Mouse (Mus musculus) MN1 (cell line): ENCODE results near the gene Cmklr1.

Experiments used
- DNase-seq: peaks from one replicate; pipeline ENCODE4 v3.0.0-alpha.2; 2016; ENCODE audit warnings: low spot score

Cmklr1 gene

DNA sequence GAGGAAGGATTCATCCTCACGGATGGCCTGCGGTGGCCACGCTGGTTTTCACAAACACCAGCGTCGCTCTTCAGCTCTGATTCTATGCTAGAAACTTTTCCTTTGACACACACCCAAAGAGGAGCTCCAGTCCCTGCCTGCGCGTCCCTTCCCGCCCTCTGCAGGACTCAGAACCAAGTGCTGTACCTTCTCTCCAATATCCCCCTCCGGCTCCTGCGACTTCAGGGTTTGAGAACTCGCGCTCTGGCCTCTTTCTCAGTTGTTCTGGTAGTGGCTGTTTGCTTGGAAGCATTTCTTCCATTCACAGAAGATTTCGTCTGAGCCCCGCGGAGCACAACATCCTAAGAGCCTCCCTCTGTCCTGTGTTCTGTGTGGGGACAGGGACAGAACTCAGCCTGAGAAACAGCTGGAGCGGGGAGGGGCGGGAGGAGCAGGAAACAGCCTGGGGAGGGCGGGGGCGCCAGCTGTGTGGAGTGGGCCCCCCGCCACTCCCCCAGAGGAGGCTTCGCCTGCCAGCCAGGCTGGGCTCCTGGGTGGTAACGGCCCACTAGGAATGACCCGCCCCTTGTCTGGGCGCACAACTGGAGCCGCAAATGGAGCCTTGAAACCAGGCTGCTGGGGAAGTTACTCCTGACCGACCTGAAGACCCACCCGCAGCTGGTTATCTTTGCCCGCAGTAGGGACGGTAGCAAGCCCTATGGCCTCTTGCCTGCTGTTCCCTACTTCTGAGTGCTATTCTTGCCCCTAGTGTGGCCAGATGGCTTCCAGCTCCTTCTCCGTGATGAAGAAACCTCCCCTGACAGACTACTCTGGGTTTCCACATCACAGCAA is at the start of gene Cmklr1:
Cmklr1 (minus strand) TSS at position 392 of the 831 bp plus-strand sequence.
- peak; percentile 44 for DNase-seq

DNA sequence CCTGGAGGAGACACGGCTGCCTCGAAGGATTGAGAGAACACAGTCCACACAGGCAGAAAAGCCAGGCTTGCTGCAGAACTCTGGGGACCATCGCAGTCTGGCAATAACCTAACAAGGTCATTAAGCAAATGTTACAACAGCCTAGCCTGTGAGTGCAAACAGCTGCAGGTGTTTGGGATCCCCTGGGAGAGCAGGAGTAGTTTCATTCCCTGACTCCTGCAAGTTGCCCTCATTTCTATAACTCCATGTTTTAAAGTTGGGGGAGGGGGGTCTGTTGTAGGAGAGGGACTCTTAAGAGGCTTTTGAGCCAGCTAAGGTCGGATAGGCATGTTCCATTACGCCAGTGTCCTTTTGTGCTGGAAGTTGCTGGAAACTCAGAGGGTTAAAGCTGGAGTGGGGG is 44.2 kb upstream of the Cmklr1 start:
- peak; percentile 86 for DNase-seq

DNA sequence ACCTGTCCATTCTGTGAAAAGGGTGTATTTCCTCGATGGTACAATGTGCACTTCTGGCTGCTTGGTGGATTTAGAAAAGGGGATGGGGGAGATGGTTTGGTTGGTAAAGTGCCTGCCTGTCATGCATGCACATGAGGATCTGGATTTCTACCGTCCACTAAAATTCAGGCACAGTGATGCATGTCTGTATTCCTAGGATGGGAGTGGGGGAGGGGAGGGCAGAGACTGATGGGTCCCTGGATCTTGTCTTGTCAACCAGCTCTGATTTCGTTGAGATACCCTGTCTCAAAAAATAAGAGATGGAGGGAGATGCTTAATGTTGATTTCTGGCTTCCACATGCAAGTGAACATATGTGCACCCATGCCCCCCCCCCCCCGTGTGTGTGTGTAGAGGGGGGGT is 43.8 kb upstream of the Cmklr1 start:
- peak; percentile 70 for DNase-seq

DNA sequence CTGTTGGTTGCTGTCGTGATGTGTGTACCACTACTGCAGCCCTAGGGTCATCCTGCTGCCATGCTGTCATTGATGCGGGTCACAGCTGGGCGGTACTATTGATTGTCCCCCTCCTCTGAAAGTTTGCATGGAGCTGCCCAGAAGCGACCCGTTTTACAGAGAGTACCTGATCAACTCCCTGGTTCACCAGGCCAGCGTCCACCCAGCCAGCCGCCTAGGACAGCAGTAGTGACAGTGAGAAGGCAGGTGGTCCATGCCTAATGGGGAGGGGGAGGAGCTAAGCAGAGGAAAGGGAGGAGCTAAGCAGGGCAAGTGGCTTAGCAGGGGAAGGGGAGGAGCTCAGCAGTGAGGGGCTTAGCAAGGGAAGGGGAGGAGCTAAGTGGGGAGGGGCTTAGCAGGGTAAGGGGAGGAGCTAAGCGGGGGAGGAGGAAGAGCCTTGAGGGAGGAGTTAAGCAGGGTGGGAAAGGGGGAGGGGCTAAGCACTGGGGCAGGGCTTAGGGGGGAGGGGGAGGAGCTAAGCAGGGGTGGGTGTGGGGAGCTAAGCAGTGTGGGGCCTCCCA is 43.0 kb upstream of the Cmklr1 start:
- DNase-seq, result no peak

DNA sequence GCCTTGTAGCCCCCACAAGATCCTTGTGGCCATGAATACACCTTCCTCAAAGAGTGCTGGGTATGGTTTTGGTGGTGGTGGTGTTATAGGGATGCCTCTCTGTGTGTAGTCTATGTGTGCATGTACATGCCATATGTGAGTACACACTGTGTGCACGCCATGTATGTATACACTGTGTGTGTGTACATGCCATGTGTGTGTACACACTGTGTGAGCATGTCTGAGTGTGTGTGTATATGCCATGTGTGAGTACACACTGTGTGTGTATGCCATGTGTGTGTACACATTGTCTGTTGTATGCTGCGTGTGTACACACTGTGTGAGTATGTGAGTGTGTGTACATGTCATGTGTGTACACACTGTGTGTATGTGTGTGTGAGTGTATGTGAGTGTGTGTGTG is 40.6 kb upstream of the Cmklr1 start:
- no peak for DNase-seq

DNA sequence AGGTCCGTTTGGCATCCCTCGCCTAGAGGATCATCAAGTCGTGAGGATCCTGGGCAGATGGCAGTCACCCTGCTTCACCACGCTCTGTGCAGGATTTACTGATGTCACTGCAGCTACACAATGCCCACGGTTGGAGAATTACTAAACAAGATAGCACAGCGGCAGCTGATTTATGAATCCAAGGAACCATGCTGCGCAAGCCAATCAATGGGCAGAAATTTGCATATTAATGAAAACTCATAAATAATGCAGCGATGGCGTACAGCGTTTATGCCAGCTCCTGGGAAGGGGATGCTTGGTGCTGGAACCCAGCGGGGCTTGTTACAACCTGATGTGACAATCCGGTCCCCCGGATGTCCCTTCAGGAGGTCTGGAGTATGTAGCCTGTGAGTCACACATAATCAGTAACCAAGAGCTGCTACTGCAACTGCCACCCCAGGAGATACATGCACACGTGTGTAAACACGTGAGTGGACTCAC is 39.9 kb upstream of the Cmklr1 start:
- no peak for DNase-seq

DNA sequence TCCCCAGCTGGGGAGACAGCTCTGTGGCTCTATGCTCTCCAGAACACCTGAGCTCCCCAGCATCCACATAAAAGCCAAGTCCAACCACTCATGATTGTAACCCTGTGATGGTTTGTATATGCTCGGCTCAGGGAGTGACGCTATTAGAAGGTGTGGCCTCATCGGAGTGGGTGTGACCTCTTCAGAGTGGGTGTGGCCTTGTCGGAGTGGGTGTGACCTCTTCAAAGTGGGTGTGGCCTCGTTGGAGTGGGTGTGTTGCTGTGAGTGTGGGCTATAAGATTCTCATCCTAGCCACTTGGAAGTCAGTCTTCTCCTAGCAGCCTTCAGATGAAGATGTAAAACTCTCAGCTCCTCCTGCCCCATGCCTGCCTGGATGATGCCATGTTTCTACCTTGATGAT is 37.3 kb upstream of the Cmklr1 start:
- no peak for DNase-seq

DNA sequence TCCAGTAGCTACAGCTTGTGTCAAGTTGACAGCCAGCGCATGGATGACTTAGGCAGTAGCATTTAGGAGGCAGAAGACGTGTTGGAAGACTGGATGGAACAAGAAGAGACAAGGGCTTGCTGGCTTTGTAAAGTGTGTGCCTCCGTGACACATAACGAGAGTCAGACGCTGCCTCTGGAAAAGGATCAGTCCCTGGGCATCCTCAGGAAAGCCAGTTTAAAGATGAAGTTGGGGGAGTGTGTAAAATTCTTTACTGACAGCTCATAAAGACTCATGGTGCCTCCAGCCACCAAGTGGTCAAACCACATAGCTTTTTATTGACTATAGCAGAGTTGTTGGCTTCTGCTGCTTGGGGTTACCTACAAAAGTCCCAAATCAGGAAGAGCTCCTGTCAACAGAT is 35.2 kb upstream of the Cmklr1 start:
- DNase-seq, result no peak

DNA sequence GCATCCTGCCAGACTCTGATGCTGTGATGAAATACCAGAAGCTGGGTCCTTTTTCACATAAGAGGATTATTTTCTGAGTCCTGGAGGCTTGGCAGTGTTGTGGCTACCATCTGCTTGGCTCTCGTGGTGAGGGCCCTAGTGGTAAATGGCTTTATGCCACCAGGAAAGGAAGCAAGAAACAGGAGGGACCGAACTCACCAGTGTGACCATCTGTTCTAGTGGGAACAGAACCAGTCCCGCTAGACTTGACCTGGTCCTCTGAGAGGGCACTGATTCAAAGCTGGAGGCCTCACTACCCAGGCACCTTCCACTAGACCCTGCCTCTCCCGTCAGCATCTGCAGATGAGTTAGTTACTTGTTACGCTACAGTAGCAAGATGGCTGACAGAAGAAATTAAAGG is 33.0 kb upstream of the Cmklr1 start:
- DNase-seq, result no peak

DNA sequence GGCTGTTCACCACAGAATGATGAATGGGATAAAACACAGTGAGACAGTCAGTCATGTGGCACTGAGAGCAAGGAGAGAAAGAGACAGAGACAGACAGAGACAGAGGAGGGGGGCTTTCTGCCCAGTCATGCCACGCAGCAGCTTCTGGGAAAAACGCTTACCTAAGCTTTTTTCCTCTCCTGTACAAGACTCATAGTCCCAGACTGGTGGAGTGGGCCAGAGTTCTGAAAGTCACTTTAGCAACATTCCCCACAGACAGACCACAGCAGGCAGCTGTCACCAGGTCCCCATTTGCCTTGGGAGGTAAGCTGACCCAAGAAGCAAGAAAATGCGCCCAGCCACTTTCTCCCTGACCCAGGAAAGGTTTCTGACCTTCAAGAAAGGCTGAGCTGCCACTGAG is 32.2 kb upstream of the Cmklr1 start:
- DNase-seq, result no peak

DNA sequence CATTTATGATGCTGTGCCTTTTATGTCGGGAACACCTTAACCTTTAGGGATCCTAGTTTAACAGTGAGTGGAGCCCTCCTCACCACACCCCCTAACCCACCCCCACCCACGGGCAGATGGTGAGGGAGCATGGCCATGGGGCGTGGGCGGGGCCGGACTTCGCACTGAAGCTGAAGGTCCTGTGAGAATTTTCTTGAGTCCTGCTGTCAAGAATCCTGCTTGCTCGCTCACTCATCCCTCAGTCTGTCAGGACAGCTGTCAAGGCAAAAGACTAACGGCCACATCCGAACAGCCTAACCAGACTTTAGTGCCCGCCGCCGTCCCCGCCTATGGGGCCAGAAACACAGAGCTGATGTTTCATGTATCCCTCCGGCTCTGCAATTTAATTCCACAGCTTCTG is 31.0 kb upstream of the Cmklr1 start:
- DNase-seq, result no peak

DNA sequence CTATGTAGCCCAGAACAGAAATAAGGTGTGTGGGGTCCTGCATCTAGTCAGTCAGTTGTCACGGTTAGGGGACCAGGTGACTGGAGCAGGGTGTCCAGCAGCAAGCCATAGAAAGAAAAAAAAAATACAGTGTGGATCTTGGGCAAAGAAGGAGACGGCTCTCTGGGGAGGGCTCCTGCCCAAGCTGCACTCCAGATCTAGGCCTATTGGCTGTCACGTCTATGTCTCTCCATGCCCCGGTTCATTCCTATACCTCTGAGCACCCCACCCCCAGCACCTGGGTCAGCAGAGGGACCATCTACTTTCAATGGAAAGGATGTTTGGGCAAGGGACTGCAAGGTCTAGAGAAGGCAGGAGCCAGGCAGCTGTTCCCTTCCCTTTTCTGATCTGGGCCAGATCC is 29.3 kb upstream of the Cmklr1 start:
- no peak for DNase-seq

DNA sequence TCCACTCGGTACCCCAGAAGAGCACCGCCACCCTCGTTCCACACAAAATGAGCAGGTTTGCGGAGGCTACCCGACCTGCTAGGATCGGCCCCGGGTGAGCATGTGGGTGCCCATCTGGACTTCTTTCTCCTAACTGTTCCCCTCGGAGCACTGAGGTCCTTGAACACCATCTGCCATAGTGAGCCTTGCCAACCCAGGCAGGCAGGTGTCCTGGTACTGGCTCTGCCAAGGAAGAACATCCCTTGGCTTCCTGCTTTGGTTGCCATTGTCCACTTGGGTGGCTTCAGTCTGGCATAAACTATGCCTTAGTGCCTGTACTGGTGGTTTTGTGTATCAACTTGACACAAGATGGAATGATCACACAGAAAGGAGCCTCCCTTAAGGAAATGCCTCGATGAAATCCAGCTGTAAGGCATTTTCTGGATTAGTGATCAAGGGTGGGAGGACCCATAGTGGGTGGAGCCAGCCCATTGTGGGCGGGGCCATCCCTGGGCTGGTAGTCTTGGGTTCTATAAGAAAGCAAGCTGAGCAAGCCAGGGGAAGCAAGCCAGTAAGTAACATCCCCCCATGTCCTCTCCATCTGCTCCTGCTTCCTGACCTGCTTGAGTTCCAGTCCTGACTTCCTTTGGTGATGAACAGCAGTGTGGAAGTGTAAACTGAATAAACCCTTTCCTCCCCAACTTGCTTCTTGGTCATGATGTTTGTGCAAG is 28.7 kb upstream of the Cmklr1 start:
- no peak for DNase-seq

DNA sequence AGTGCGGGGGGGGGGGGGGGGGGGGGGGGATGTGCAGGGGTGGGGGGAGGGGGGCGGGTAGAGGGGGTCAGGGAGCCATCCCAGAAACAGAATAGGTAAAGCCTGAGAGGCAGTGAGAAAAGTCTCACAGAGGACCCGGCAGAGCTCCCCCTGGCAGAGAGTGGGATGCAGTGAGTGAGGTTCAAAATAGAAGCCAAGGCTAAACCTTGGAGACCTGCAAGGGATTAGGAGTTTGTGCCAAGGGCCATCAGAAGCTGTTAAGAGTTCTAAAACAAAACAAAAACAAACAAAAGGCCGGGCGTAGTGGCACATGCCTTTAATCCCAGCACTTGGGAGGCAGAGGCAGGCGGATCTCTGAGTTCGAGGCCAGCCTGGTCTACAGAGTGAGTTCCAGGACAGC is 27.3 kb upstream of the Cmklr1 start:
- no peak for DNase-seq

DNA sequence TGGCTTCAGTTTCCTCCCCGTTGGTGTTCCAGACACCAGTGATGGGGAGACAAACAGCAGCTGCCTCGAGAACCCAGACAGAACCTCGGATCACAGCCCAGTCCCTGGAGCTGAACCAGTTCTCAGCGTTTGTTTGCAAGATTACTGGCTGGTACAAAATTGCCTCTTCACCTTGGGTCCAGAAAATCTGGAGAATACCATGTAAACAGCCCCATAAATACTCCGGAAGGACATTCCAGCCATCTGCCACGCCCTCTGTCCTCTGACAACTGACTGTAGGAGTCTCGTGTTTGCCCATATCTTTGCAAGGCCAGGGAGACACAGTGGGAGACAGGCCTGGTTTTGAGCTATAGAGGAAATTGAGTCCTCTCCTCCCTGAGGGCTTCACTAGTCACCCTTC is 24.6 kb upstream of the Cmklr1 start:
- DNase-seq, result no peak

DNA sequence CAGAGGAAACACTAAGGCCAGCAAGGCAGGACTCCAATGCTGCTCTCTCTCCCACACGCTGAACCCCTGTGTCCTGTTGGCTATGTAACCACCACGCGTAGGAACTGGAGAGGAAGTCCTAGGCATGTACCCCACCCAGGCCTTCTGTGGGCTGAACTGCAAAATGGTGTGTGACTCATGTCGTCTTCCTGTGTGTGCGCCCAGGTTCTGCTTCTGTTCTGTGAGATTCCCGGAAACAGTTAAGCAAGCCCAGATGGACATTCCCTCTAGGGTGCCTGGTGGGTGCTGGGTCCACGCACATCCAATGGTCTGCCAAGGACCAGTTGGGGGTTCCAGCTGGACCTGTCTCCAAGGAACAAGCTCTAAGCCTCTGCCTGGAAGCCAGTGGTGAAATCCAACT is 22.2 kb upstream of the Cmklr1 start:
- no peak for DNase-seq

DNA sequence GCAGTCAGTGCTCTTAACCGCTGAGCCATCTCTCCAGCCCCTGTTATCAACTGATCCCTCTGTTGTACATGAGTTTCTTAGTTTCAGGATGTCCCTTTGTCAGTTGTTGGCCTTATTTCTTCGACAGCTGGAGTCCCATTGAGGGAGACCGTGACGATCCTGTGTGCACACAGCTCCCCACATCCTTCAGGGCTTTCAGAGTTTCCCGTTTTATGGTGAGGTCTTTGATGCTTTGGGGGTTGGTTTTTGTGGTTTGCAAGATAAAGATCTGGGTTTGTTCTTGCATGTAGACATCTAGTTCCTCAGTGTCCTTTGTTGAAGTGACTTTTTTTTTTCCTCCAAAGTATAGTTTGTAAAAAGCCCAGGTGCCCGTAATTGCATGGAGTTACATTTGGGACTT is 20.4 kb upstream of the Cmklr1 start:
- DNase-seq, result no peak

DNA sequence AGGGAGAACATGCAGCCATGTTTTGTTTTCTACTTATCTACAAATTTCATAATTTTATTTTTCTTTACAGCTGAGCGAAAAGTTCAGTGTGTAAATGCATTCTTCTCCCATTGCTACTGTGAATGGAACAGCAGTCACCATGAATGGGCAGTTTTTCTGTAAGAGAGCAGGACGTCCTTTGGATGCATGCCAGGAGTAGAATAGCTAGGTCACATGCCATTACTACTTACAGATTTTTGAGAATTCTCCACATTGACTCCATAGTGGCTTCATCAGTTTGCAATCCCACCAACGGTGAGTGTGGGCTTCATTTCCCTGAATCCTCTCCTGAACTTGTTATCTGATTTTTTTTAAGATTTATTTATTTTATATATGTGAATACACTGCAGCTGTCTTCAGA is 19.9 kb upstream of the Cmklr1 start:
- DNase-seq, result peak; percentile 25

DNA sequence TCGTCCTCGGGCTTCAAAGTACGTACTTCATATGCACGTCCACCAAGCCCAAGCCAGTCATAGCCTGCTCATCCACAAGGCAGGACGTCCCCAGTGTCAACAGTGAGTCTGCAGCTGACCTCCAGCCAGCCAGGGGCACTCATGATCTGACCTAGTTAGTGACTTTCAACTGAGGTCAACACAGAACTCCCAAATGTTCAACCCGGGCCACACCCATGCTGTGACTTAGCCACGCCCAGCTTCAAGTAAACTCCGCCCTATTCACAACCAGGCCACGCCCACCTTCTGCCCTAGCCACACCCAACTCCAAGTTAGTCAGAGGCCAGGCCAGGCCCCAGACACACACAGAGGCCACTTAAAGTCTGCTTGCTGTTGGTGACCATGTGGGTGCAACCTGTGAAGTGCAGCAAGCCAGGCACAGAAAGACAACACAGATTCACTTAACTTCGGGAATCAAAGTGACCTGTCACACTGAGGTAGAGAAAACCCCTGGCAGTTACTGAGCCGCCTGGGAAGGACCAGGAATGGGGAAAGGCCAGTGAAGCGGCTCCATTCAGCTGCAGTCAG is 14.5 kb upstream of the Cmklr1 start:
- DNase-seq, result no peak

DNA sequence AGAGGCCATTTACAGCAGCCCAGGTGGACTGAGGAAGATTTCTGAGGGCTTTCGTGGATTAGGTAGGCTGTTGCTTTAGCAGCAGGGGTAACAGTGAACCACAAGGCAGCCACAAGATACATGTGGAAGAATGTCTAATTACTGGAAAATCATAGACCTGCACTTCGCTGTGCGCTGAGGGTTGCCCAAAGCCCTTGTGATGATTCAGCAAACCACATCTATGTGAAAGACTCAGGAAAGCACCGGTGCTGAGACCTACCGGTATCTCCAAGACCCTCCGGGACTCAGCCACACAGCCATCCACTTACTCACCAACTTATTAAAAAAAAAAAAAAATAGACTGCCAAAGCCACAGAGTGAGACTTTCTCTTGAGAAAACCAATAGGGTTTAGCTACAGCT is 13.9 kb upstream of the Cmklr1 start:
- DNase-seq, result no peak

DNA sequence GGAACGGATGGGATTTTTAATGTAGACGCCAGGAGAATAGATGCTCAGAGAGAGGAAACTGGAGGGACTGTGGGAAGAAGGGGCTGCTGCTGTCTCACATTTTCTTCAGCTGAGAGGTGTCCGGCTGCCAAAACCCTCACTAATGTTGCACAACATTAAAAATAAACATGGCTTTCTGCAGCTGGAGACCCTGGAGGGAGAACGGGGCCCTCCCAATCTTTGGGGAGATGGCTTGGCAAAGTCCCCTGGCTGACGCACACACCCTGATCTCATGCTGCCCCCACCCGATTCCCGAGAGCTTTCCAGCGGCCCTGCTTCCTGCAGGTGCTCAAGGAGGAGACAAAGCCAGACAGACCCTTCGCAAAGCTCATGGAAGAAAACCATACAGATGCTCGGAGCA is 10.6 kb upstream of the Cmklr1 start:
- no peak for DNase-seq

DNA sequence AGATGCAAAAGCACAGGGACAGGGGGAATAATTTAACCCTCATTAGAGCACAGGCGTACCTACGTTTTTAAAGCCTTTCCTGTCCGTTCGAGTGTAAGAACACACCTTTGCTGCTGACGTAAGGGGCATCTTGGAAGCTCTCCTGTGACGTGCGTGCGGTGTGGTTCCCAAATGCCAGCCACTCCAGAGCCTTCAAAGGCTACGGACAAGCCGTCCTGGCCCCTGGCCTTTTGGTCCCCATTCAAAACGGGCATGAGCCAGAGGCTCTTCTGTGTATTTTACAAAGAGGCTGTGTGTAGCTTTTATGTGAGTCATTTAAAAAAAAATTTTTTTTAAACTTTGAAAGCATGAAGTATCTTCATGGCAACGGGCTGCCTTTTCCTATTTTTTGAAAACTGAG is 4.6 kb upstream of the Cmklr1 start:
- no peak for DNase-seq

DNA sequence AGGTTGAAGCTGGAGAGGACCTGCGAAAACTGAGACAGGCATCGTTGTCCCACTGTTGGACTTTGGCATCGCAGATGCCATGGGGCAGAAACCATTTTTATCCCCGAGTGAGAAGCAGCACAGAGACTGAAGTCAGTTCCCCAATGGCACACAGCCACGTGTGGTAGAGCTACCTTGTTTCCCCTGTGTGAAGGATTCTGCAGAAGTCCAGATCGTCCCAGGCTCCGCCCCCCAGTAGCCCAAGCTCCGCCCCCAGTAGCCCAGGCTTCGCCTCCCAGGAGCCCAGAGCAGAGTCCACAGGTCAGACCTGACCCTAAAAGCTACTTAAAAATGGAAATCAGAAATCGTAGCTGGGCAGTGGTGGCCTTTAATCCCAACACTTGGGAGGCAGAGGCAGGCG is 4.0 kb upstream of the Cmklr1 start:
- DNase-seq, result no peak
